Mouse (Mus musculus) right cerebral cortex, adult 18-20 months (tissue): ENCODE measurements around the gene Tnfrsf14.
A peak's percentile ranks its signal among the peaks of the same experiment; 100 is the strongest.

Experiments
- DNase-seq: peaks from one replicate; pipeline ENCODE4 v3.0.0; 2022; ENCODE audit warnings: mixed read lengths

Tnfrsf14 gene

DNA sequence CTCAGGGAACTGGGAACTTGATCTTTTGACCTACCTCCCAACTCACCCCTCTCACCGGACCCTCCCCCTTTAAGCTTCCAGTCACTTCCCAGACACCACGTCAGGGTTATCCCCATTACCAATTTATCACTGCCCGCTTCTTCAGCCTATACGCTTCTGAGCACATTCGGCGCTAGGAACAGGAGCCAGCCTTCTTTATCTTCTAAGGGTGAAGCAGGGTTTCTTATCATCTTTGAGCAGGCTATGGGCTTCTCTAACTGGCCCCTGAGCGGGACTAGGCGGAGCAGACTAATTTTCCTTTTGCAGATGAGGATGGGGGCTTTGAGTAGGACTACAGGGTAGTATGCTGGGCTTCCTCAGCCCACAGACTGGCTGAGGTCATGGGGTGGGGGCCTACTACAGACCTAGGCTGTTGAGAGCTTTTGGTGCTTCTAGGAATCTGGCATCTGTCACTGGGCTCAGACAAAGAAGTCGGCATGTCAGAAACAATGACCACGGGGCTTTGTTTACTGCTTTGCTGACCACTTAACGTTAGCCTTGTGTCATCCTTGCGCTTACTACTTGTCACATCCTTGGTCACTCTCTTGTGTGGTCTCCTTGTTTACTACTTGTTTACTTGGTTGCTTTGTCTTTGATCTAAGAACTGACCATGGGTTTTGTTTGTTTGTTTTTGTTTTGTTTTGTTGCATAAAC is at the start of gene Tnfrsf14:
Tnfrsf14 (minus strand) TSS at position 169 of the 693 bp plus-strand sequence.
- no peak for DNase-seq

DNA sequence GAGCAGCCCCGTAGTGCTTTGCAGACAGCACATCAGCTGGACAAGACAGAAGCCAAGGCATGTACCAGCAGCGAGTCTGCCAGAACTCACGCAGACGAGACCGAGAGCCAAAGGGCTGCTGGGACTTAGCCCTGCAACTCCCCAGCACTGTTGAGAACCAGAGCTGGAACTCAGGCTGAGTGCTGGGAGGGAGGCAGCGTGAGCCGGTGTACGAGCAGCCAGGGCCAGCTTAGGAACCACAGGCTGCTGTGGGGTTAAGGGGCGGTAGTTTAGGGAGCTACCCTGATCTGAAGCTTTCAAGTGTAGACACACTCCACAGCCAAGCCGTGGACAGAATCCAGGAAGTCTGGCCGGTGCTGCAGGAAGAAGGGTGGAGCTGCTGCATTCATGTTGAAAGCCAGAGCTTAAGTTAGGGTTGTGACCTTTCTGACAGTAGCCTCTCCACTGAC is 45.8 kb upstream of the Tnfrsf14 start:
- no peak for DNase-seq

DNA sequence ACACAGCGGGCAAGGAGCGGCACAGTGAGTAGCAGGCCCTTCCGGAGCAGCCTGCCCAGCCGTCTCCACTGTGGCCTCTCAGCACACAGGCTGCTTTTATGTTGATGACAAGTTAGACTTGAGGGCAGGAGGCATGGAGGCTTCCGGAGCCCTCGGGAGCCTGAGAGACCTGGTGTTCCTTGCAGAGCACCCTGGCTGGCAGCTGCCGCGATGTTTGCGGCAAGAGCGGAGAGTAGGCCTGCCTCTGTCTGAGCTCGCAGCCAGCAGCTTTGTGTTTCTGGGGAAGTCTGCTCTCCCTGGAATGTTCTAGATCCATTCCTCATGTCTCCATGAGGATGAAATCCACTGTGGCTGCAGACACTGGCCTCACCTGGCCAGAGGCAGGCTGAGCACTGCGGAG is 44.2 kb upstream of the Tnfrsf14 start:
- DNase-seq: no peak

DNA sequence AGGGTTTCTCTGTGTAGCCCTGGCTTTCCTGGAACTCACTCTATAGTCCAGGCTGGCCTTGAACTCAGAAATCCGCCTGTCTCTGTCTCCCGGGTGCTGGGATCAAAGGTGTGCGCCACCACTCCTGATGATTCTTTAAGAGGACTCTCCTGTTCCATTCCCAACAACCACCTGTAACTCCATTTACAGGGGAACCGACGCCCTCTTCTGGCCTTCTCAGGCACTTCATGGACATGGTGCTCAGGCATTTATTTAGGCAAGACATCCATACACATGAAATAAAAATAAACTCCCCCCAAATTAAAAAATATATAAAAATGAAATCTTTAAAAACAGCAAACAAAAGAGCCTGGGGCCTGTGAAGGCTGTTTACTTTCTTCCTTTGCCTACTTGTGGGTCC is 38.8 kb upstream of the Tnfrsf14 start:
- peak; percentile 51 for DNase-seq

DNA sequence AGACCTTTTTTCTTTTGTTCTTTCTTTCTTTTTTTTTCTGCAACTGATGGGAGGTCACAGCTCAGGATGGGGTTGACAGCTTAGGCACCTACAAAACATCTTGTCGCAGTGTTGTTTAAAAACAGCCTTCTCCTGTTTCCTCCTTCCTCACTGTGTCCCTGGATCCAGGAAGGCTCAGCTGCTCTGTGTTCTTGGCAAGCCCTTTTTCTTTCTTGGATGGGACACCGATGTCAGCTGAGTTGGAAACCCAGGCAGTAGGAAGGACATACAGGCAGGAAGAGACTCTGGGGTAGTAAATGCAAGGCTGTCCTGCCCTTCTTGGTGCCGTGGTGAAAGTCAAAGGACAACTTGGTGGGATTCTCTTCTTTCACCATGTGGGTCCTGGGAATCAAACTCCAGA is 37.5 kb upstream of the Tnfrsf14 start:
- DNase-seq: no peak

DNA sequence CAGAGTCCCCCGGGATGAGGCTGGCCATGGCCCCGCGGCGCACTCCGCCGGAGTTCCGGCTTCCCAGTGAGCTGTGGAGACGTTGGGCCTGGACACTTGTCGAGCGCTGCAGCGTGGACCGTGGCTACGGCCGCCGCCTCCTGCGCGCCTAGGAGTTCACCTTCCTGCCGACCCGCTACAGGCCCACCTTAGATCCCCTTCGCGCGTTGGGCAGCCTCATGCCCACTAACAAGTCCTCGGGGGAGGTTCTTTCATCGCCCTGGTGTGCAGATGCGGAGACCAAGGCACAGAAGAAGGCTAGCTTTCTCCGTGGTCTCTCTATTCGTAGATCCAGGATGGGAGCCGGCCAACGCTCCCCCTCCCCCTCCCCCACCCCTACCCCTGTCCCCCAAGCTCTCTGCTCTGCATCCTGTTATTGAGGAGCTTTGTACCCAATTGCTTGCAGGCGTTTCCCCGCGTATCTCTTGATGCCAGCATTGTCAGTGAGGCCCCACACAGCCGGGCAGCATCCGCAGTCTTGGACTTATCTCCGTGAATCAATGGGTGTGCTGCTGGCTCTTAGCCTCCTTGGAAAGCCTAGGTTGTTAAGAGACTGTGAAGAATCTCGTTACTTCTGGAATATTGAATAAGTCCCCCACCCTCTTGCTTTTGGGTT is 36.3 kb upstream of the Tnfrsf14 start:
- no peak for DNase-seq

DNA sequence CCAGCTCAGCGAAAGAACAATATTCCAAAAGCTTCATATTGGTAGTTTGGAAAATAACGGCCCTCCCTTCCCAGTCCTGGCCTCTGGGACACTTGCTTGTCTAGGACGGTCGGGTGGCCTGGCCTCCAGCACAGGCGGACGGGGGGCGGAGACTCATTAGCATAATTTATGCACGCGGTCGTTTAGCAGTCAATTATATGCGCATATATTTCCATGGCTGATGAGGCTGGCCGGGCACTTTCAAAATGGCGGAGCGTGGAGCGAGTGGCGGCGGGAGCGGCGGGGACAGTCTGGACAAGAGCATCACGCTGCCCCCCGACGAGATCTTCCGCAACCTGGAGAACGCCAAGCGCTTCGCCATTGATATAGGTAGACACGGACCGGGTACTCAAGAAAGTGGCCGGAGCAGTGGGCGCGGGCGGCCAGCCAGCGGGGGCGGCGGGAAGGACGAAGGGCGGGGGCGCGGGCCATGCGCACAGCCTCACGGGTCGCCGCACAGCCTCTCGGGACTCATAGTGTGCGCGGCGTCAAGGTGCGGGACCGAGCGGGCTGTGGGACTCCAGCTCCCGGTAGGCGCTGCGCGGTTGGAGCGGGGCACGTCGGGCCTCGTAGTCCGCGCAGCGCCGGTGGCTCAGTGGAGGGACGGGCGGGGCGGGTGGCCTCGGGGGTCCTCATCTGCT is 35.7 kb upstream of the Tnfrsf14 start, which contains the start of gene Pank4:
Pank4 (plus strand) TSS at position 223 of the 680 bp plus-strand sequence.
- DNase-seq: peak; percentile 94

DNA sequence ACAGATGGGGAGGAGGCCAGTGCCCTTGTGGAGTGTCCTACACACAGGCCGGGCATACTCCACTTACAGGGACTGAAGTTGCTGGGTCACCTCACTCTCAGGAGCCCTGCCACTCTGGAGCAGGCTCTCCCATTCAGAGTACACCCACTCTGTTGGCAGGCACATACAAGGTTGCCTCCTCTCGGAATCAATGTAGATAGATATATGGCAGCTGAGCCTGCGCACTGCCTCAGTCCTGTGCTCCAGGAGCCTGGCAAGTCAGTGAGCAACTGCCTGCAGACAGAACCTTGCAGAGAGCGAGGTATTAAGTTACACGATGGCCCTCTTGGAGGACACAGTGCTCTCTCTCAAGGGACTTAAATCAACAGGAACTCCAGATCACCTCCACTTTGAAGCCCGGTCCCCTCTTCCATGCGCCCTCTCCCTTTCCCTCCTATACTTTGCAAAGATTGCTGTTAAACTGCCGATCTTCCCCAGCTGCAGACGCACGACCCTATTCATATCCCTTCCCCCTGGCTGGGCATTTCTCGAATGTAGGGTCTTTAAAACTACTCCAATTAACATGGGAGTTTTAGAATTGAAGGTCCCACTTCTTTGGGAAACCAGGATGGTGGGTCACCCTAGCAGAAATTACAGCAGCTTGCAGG is 35.0 kb upstream of the Tnfrsf14 start:
- DNase-seq: peak; percentile 69

DNA sequence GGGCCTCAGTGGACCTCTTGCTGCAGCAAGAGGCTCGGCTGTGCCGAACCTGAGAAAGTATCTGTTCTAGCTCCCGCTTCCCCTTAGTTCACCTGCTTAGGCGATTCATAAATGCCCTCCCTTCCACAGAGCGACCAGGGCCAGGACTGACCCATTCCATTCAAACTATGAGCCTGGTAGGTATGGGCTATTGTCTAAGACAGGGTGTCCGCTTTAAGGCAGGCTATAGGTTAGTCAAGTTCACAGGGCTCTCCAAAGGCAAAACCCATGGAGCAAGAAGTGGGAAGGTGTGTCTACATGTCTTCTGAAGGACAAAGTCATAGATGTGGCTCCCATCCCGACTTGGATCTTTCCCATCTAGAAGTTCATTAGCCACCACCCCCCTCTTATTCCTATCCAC is 34.3 kb upstream of the Tnfrsf14 start:
- no peak for DNase-seq

DNA sequence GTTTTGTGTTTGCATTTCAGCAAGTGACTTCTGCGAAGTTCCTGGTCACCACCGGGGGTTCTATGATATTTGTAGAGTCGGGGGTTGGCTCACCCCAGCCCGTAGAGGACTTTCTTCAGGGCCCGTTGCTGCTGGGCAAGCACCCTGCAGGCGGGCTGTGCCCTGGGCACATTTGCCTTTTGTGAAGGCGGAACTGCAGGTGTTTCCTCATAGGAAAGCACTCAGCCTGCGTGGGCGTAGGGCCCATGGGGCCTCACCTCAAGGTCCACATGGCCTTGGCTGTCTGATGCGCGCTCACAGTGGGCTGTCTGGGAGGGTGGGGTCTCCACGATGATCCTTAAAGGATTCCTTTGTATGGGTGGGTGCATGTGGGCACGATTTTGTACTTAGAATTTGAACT is 33.5 kb upstream of the Tnfrsf14 start:
- DNase-seq: no peak

DNA sequence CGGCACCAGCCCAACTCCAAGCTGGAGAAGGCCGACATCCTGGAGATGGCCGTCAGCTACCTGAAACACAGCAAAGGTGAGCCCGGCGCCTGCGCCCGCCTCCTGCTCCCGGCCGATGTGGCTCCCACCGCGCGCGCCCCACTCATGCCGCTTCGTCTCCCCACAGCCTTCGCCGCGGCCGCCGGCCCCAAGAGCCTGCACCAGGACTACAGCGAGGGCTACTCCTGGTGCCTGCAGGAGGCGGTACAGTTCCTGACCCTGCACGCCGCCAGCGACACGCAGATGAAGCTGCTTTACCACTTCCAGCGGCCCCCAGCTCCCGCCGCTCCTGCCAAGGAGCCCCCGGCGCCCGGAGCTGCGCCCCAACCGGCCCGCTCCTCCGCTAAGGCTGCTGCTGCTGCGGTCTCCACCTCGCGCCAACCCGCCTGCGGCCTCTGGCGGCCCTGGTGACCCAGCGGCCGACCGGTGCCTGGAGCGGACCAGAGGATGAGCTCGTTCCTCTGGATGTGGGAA is 32.9 kb upstream of the Tnfrsf14 start:
- DNase-seq: no peak

DNA sequence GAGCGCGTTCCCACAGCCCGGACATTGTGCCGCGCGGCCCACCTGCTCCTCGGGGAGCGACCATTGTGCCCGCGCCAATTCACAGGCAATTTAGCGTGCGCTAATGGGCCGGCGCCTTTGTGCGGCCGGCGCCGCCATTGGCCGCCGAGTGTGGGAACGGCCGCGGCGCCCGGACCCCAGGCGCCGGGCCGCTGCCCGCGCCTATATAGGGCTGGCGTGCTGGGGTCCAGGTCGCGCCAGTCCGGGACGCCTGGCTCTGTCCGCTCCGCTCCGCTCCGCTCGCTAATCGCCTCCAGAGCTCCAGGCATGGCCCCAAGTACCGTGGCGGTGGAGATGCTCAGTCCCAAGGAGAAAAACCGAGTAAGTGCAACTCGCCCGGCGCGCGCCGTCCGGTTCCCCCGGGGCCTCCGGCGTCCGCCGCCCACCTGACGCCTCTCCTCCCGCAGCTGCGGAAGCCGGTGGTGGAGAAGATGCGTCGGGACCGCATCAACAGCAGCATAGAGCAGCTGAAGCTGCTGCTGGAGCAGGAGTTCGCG is 32.4 kb upstream of the Tnfrsf14 start, which contains the start of gene Hes5:
Hes5 (plus strand) TSS at position 234 of the 536 bp plus-strand sequence.
- peak; percentile 63 for DNase-seq

DNA sequence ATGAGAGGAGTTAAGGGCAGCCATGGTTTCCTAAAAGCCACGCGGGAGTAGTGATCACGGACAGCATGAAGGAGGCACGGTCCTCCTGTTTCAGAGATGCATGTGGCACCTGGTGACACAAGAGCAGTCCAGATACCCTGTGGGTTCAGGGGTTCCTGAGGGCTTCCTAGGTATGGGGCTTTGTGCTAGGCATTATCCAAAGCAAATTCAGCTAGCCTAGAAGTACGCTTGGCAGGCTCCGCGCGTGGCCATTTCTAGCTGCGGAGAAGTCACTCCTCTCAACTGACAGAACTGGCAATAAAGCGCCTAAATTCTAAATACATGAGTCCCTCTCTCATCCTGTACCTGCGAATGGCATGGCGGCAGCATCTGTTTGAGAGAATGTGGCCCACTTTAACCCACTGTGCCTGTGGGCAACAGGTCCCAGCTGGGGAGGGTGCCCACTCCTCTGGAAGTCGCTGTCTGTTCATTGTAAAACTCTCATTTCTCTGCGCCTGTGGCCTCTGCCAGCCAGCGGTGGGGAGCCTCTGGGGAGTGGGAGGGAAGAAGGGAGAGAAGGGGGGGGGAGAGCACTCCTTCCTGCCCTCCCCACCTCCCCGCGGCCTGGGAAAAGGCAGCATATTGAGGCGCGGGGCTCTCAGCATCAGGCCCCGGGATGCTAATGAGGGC is 31.8 kb upstream of the Tnfrsf14 start:
- DNase-seq: no peak

DNA sequence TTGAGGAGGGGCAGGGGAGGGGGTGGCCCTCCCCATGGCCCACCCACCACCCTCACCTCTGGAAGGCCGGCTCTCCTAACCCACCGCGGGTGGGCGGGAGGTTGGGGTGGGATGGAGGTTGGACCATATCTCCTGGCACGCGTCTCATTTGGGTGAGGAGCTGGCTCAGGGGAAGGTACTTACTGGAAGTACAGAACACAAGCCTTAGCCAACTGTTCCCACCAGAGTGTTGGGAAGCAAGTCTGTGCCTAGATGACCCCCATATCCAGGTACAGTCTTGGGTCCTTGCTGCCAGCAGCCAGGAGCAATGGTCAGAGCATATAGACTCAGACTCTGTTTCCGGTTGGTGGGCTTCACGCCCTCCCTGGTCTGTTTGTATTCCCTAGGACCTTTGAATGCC is 30.3 kb upstream of the Tnfrsf14 start:
- DNase-seq: no peak

DNA sequence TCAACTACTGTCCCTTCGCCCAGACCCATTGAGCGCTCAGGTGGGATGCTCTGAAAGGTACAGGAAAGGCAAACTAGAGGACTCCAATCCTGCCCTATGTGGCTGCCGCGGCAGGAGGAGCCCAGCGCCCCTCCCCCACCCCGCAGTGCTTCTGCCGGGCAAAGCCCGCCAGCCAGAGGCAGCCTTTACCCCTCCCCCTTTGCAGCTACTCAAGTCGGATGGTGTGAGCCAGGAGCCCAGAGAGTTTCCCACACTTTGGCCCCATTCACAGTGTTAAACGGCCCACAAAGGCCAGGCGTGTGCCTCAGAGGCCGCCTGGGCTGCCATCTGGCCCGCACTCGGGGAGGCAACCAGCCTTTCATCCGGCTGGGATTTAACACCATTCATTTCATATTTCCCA is 29.8 kb upstream of the Tnfrsf14 start:
- DNase-seq: peak; percentile 57

DNA sequence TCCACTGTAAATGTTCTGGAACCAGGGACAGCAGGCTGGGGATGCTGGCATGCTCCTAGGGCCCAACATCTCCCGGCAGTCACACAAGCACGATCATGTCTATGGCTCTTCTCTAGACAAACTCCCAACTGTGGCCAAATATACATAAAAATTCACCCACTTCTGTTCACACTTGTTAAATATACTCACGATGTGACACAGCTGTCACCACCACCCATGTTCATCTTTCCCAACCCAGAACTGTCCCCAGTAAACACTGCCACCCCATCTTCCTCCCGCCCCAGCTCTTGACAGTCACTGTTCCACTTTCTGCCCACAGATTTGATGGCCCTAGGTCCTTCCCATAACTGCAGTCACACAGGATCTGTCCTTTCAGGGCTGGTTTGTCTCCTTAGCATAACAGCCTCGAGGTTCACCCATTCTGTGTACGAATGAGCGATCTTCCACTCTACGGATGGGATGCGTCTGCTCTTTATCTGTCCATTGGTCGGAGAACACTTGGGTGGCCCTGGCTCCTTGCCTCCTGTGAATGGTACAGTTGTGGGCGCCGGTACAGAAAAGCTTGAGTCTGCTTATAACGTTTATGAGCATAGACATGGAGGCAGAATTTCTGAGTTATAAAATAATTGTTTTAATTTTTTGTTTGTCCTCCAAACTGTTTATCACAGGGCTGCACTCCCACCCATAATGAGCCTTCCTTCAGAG is 29.1 kb upstream of the Tnfrsf14 start:
- DNase-seq: peak; percentile 82

DNA sequence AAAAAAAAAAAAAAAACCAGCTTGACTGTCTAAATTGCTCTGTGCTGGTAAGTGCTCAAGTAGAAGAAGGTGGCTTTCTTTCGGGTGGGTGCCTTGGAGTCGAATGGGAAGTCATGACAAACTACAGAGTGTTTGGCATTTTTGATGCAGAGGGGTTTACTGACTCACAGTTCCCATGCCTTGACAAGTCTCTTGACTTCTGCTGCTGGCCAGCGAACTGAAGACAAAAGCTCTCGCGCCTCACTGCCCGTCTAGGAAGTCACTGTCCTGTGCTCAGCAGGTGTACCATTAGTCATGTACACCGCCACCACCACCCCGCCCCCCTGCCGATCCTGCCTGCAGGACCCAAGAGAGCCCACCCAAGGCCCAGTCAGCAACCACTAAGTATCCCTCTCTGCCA is 28.2 kb upstream of the Tnfrsf14 start:
- DNase-seq: no peak

DNA sequence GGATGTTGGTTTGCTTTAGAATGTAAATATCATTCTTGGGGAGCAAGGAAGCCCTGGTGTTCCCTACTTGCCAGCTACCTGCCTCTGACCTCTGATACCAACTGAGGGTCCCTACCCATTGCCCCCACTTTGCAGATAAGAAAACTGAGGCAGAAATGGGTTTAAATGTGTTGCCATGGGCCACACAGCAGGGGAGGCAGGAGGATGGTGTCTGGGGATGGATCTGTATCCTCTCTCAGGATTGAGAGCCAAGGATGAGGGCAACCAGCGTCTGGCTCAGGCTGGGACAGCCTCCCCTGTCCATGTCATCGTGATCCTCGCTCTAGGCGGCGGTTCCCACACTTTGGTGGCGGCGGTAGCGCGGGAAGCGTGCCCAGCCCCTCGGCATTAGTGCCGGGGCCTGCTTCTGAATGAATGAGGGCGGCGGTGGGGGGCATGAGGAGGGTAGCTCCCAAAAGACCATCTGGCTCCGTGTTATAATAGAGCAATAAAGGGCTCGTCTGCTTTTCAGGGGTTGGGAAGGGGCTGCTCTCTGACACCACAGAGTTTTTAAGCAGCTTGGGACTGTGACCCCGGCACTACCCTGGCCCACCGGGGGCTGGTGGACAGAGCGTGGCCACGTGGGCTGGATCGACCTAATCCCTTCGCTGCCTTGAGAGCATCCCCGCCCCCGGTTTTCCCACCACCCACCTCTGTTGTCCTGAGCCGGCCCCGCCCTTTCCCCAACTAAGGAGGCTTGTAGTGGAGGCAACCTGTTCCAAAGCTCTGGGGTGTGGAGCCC is 24.3 kb upstream of the Tnfrsf14 start:
- DNase-seq: no peak

DNA sequence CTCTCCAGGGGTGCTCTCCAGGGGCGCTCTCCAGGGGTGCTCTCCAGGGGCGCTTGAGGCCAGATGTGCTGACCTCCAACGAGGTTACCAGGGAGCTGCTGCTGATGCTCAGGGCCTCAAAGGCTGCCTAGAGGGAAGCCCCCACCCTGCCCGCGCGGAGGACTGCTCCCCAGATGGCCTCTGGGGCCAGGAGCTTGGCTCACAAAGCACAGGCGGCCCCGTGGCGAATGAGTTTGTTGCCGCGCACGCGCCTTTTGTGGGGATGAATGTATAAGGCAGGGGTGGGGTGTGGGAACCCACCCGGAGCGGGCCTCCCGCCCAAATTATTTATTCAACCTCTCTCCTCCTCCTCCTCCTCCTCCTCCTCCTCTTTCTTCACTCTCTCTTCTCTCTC is 21.2 kb upstream of the Tnfrsf14 start:
- no peak for DNase-seq

DNA sequence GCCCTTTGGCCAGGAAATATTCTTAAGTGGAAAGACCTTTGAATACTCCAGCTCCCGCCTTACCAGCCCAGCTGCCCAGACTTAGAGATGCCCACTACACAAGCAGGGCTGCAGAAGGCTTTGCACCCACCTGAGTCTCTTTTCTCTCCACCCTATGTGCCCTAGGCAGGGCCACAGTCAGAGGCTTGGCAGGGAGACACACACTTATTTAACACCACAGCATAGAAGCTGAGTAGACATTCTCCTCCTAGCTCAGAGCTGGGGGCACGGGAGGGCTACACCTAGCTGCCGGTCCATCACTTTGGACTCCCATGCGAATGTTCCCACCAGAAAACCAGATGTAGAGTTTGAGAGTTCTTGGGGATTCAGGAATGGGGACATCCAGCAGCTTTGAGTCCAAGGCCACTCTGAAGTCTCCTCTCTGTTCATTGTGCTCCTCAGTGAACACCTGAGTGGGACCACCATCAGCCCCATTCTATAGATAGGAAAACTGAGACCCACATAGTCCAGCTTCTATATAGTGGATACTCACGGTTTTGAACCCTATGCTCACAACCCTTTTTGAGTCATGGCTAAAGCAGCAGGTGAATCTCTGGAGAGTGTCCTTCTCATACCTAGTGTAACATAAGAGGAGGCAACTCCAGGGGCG is 20.7 kb upstream of the Tnfrsf14 start:
- no peak for DNase-seq
